Mouse (Mus musculus): Measurements from ENCODE around the gene E2f6.

The E2f6 gene

DNA sequence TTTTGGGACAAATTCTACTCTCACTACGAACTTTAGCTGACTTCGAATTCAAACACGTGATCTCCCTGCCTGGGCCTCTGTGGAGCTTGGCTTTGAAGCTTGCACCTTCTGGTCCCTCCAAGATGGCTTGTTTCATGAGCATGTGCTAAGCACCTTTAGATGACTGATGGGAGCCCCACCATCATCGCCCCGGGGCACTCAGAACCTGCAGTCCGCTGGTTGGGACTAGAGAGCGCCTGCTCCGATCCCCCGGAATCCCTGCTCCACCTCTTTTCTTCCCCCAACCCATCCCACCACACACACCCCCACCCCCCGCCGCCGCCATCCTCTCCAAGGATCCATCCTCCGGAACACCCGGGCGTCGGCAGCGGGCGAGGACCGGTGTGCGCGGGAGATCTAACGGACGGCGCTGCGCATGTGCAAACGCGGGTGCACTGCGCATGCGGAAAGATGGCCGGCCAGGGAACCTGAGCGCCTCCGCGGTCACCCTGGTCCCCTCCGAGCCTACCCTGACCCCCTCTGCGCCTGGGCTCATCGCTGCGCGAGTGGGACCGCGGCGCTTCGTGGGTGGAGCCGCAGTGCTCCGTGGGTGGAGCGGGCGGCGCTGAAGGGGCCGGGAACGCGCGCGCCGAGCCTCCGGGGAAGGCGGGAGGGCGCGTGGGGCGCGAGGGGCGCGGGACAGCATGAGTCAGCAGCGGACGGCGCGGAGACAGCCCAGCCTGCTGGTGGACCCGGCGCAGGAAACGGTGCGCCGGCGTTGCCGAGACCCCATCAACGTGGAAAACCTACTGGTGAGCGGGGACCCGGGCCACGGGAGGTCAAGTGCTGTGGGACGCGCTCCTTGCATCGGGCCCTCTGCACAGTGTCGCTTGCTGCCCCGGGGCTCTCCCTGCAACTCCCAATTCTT, at the start of gene E2f6:
E2f6 (plus strand) TSS at position 439 of the 907 bp plus-strand sequence.
- peak; percentile 91 to 92 for DNase-seq

DNA sequence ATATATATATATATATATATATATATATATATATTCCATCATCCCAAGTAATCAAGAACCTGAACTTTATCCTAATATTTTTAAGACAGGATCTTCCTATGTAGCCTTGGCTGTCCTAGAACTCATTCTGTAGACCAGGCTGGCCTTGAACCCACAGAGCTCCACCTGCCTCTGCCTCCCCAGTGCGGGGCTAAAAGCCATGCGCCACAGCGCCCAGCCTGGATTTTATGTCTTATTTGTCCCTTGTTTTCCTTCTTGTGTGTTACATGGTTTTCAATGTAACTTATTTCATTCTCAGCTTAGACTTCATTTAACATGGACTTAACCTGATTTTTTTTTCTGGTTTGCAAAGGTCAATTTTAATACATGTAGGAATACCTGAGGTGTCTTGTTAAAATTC, 49.3 kb upstream of the E2f6 start:
- DNase-seq: no peak

- no peak for DNase-seq
Measured at GRCm38 (mm10) chr12:16763649-16764422, 46.9 kb upstream of the E2f6 start.

GRCm38 (mm10) chr12:16764776-16765445, 45.9 kb upstream of the E2f6 start:
- no peak for DNase-seq

DNA sequence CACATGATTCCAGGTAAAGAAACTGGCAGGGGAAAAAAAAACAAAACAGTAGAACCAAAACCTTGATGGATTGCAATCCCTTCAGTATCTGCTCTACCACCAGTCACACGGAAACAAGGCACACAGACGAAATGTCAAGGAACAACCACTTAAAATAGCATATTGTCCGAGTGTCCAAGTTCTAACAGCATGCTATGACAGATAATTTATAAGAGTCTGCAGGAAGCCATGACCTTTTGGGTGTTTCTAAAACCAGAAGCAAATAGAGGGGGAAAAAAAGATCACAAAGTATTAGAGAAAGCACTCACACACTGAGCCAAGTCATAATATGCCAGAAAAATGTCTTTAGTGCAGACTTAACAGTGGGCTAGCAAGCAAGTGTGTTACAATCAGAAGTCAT, 42.5 kb upstream of the E2f6 start:
- DNase-seq: no peak

DNA sequence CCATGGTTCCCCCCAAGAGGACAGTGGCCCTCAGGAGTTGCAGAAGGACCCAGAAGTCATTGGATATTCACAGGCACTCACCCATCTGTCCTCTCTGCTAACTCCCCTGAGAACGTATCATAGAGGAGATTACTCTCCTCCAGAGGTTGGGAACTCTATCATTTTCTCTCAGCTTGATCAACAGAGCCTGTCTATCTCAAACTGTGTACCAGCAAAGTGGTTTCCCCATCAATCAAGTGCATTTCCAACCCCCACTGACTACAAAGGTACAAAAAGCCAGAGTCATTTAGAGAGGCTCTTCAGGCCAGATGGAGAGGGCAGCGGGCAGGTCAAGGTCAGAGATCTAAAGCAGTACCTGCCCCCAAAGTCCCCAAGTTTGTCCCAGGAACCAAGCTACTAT, 42.1 kb upstream of the E2f6 start:
- DNase-seq: no peak

GRCm38 (mm10) chr12:16769601-16770165, 41.1 kb upstream of the E2f6 start:
- no peak for DNase-seq

DNA sequence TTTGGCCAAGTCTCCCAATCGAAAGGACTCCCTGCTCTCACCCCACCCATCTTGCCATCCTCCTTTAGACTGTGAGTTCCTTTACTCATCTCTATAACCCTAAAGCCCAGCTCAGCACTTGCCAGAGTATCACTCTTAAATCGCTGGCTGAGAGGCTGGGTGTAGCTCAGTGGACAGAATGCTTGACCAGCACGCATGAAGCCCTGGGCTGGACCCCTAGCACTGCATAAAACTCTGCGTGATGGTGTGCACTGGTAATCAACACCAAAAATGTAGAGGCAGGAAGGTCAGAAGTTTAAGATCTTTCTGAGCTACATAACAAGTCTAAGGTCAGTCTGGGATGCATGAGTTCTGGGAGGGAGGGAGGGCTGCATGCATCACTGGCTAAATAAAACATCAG, 36.2 kb upstream of the E2f6 start:
- DNase-seq: no peak

DNA sequence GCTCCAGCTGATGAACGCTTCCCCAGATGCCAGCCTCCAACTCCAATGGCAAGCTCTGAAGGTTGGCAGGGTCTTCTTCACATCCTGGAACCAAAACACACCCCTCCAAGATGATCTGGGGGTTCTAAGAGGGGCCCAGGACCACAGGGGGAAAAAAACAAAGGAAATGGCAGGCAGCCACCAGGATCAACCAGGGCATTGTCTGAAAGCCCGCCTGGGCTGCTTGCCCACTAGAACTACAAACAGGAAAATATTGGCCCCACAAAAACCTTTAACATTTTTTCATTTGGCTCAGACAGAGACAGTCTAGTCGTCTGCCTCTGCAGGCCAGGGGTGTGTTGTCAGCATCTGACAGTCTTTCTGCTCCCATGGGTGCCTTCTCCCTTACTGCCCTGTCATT, 35.4 kb upstream of the E2f6 start:
- no peak for DNase-seq

DNA sequence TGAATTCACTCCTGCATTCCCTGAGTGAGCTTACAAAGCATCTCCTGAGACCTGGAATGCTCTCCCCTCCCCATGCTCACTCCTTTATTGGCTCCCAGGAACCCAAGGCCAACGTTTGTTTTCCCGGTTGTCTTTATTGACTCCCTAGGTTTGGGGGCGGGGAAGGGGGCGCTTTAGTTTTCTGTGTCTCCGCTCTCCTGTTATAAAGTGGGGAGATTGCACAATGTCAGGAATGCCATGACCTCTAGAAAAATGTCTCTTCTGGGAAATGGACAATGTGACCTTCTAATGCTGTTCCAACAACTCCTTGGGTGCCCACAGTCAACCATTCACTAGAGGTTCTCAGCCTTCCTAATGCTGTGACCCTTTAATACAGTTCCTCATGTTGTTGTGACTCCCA, 32.2 kb upstream of the E2f6 start:
- DNase-seq: no peak

DNA sequence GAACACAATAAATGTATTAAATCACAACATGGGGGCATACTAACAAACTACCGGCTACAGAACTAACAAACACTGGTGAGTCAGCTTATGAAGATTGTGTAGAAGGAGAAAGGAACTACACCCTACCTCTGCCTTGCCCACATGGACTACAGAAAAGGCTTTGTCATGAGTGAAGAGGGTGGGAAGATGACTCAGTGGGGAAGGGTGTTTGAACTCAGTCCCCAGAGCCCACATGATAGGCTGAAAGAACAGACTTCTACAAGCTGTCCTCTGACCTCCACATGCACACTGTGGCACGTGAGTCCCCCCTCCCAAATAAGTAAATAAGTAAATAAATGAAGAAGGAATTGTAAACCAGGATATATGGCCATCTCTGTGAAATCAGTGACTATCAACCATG, 31.6 kb upstream of the E2f6 start:
- DNase-seq: no peak

GRCm38 (mm10) chr12:16780320-16780719, 30.4 kb upstream of the E2f6 start:
- DNase-seq: no peak

DNA sequence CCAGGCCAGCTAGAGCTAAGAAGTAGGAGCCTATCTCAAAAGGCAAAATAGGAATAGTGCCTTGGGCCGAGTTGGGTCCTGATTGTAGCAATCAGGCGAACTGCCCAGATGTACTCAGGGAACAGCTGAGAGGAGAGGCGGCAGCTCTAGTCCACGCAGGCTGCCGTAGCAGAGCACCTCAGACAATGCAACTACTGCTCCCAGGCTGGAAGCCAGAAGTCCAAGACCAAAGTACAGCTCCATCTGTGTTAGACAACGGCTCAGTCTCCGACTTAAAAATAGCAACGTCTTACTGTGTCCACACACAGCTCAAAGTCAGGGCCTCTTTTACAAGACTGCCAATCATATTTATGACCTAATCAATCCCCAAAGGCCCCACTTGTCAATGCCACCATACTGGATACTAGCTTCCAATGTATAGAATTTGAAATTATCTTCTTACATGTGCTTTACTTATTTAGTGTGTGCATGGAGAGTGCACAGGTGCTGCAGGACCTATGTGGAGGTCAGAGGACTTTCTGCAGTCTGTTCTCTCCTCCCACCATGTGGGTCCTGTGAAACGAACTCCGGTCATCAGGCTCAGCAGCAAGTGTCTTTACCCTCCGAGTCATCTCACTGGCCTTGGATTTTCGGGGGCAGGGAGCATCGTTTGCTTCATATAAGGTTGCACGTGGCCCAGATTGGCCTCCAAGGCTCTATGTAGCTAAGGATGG, 29.6 kb upstream of the E2f6 start:
- DNase-seq: no peak

GRCm38 (mm10) chr12:16788600-16788999, 22.2 kb upstream of the E2f6 start:
- DNase-seq: no peak

DNA sequence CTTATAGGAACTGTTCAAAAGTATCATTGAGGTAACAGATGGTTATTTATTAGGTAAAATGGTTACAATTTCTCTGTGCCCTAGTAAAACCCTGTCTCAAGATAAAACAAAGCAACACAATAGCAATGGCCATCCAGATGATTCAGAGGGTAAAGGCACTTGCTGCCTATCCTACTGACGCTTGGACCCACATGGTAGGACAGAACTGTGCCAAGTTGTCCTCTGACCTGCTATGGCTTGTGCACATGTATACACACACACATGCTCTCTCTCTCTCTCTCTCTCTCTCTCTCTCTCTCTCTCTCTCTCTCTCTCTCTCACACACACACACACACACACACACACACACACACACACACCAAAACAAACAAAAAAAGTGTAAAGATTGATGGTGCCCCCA, 21.6 kb upstream of the E2f6 start:
- no peak for DNase-seq

DNA sequence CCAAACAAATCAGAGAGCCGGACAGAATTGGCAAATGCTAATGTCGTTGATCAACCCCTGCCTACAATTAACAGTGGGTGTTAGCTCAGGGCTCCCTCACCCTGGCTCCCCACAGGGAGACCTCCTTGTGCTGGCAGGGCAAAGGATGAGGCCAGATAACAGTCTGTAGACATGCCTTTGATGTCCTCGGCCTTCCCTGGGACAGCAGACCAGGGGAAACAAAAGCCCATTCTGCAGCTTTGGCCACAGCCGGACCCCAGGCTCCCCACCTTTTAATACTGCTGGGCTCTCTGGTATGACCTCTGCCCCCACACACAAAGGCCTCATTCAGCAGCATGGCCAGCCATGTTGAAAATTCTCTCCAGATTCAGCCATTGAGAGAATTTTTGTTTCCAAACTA, 21.0 kb upstream of the E2f6 start:
- no peak for DNase-seq

- no peak for DNase-seq
Measured at GRCm38 (mm10) chr12:16790456-16790855, 20.3 kb upstream of the E2f6 start.

DNA sequence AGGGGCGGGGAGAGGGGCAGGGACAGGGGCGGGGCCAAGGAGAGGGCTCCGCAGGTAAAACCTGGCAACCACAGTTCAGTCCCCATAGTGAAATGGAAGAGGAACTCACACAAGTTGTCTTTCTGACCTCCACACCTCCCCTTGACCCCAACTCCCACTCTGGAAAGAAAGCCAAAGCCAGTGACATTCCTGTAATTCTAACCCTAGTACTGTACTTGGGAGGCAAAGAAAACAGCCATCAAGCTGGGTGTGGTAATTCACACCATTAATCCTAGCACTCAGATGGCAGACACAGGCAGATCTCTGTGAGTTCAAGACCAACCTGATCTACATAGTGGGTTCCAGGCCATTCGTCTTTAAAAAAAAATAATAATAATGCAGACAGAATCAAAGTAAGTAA, 17.4 kb upstream of the E2f6 start:
- DNase-seq: no peak

GRCm38 (mm10) chr12:16795781-16796180, 15.0 kb upstream of the E2f6 start:
- no peak for DNase-seq

- no peak for DNase-seq
Measured at GRCm38 (mm10) chr12:16798894-16799293, 11.9 kb upstream of the E2f6 start.

DNA sequence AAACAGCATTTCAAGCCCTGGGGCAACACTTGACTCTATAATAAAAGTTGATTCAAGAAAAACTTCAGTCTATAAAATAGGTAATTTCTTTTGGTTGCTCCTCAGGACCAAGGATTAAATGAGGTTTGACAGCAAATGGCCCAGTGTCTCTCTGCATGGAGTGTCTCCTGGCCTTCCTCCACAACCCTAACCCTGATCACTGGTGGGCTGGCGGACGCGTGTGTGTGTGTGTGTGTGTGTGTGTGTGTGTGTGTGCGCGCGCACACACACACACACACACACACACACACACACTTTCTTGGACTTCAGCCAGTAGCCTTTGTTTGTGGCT, 10.9 kb upstream of the E2f6 start:
- no peak for DNase-seq

DNA sequence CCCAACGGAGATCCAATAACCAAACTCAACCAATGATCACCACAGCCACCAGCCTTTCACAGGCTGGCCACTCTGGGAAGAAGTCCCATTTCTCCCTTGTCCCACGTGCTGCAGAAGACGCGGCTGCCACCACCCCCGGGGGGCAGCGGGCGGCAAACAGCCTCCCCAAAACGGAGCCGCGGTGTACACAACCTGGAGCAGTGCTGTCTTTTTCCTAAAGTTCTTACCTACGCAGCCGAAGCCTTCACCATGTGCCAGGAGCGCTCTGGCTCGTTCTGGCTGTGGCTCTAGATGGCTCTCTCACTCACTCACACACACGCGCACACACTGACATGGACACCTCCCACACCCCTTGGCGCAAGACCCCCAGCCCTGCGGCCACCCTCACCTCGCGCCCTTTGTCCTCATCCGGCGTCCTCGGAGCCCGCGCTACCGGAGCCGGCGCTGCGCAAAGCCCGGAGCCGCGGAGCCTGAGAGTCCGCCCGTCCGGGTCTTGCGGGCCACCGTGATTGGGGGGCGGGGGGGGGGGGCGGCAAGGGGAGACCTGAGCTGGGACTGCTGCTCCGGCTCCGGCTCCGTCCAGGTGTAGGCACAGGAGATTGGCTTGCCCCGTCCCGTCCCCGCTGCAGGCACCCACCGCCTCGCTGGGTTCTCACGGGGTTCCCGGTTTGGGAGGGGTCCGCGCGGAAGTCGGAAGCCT, 10.4 kb upstream of the E2f6 start, which contains the start of gene Greb1:
Greb1 (minus strand) TSS at position 628 of the 700 bp plus-strand sequence.
- DNase-seq: peak in 1 of 2 experiments; percentile 34

Data from cerebellum, postnatal 25 days (tissue).